Mouse (Mus musculus) liver, adult 2 months (tissue): ENCODE measurements around the gene Mcrip1.

Experiments used
- CTCF ChIP-seq: fragments of 200-500 bp; IDR thresholded peaks from 2 replicates; pipeline ENCODE4 v1.5.1; 2011; ENCODE audit warnings: low read depth, low read length, control low read depth
- POLR2A ChIP-seq: fragments of 200-500 bp; IDR thresholded peaks from 2 replicates; pipeline ENCODE4 v1.6.1; 2011; ENCODE audit warnings: low read length, control low read depth; ENCODE audit not compliant: insufficient read depth; ENCODE audit errors: extremely low read depth

DNA sequence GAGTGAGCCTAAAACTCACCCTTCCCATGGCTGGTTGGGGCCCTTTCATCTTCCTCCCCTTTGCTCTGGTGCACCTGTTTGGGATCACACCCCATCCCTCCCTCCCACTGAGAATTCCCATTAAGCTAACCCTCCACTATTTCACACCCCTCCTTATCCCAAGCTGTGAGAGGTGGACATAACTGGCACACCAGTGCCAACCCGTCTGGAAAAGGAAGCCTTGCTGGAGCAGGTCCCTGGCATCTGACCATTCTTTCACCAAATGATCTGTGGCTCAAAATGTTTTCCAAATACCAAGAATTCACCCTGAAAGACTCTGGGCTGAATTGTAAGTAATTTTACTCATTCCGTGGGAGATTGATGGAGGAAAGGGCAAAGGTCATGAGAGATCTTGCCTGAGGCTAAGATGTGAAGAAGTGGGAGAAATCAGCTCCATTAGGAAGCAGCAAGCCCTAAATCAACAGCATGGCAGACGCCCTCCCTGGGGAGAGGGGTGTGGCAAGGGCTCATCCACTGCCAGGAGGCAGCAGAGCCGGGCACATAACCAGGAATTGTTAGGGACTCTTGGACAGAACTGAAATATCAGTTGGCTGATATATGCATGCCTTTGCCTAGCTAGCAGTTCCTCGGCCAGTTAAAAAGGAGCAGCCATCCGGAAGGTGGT is 36.6 kb downstream of the Mcrip1 start:
- TF ChIP-seq CTCF = no peak
- no peak for TF ChIP-seq POLR2A
